Mouse (Mus musculus) kidney, embryonic 15.5 days (tissue): ENCODE results near the gene Gm853. TPM values are rescaled to one million over a fixed set of nuclear protein-coding genes. Genes with fewer than 3 reads are reported as not detected.
A peak's percentile ranks its signal among the peaks of the same experiment; 100 is the strongest.

Experiments
- ATAC-seq: fragments of 200-750 bp; cut with Nextera tagmentation; replicated peaks from 2 replicates; pipeline ENCODE4 v1.8.0; 2017; ENCODE audit warnings: moderate TSS enrichment; ENCODE audit not compliant: low FRiP score
- H3K27ac ChIP-seq: fragments of 300-500 bp; sonication (generic); 2 replicates; pipeline ENCODE4 v1.5.1; 2015; ENCODE audit warnings: mild to moderate bottlenecking, inconsistent platforms
- H3K27me3 ChIP-seq: fragments of 300-500 bp; sonication (generic); 2 replicates; pipeline ENCODE4 v1.6.1; 2015; ENCODE audit warnings: inconsistent platforms
- H3K36me3 ChIP-seq: fragments of 300-500 bp; sonication (generic); 2 replicates; pipeline ENCODE4 v1.6.1; 2015; ENCODE audit warnings: inconsistent platforms
- H3K4me1 ChIP-seq: fragments of 300-500 bp; sonication (generic); 2 replicates; pipeline ENCODE4 v1.6.1; 2015; ENCODE audit warnings: inconsistent platforms
- H3K4me2 ChIP-seq: fragments of 300-500 bp; sonication (generic); 2 replicates; pipeline ENCODE4 v1.6.1; 2015; ENCODE audit warnings: moderate library complexity, mild to moderate bottlenecking, inconsistent platforms
- H3K4me3 ChIP-seq: fragments of 300-500 bp; sonication (generic); replicated peaks from 2 replicates; pipeline ENCODE4 v1.5.1; 2015; ENCODE audit warnings: mild to moderate bottlenecking, inconsistent platforms
- H3K9ac ChIP-seq: fragments of 300-500 bp; sonication (generic); 2 replicates; pipeline ENCODE4 v1.6.1; 2015; ENCODE audit warnings: mild to moderate bottlenecking, inconsistent platforms
- H3K9me3 ChIP-seq: fragments of 300-500 bp; sonication (generic); replicated peaks from 2 replicates; pipeline ENCODE4 v1.6.1; 2016; ENCODE audit warnings: inconsistent platforms
- WGBS: fragments of 180-500 bp; shearing (Covaris S2); methylation state at CpG from one replicate; pipeline ENCODE4 v1.1.7; 2015; ENCODE audit warnings: mixed read lengths; 5-methylcytosine and 5-hydroxymethylcytosine counted together
- polyA plus RNA-seq: library from polyadenylated mRNA; unstranded; fragments of >200 nt; fragmentation: Nextera tagmentation; extraction: Ambion mirVana; gene quantifications from 2 replicates; pipeline ENCODE4 v1.2.1, GENCODE M21; 2015

Gene Gm853
- polyA plus RNA-seq, 1 experiment from 2014 or later: 0.26 TPM

DNA sequence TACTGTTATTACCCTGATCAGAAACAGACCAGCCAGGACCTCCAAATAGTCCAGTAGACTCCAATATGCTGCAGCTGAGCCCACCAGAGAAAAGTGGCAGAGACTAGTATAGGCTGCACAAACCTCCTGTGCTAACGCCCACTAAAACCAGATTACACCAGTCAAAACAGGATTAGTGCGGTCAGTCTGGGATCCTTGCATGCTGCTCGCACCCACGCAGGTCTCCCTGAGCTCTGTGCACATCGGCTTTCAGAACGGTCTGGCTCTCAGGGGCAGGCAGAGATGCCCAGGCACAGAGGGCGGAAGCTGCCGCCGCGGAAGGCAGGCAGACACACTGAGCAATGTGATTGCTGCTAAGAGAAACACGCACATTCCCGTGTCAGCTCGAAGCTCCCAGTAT is 39.2 kb downstream of the Gm853 start:
- H3K27me3 ChIP-seq: 0 out of 2 replicates have a peak, but pooled peaks cover 16% of the 10 kb centered on the region
- peaks cover 21% of the 10 kb centered on the region for H3K4me1 ChIP-seq
- no peak overlapping the region for H3K27ac ChIP-seq
- ATAC-seq: no peak
- WGBS: 82% methylated on average over 13 of the region's 13 CpGs
- H3K4me2 ChIP-seq: no peak overlapping the region
- no peaks in the 10 kb centered on the region for H3K9me3 ChIP-seq
- no peak overlapping the region for H3K9ac ChIP-seq
- no peaks in the 10 kb centered on the region for H3K36me3 ChIP-seq
- no peak overlapping the region for H3K4me3 ChIP-seq

DNA sequence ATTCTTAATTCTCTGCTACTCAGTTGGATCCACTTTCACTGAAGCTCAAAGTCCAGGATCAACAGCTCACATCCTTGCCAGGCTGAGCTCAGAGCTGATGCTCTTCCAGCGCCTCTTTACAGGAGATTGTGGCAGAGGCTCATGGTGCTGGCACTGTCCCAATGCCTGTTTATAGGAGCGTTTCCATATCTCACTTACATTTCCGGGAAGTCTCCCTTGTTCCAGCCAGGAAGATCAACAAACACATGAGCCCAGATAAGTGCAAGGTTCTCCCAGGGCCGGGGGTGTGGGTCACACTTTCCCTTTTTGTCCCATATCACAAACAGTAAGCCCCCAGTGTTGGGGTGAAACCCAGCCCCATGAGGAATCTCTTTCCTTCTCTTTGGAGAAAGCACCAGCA is 40.3 kb downstream of the Gm853 start:
- Histone ChIP-seq H3K4me2 (no peak overlapping the region), H3K9me3 (no peaks in the 10 kb centered on the region), H3K9ac (no peak overlapping the region), H3K27ac (0 out of 2 replicates have a peak overlapping the region, but pooled peaks have one; percentile 18), H3K4me1 (peaks cover 29% of the 10 kb centered on the region), H3K36me3 (no peaks in the 10 kb centered on the region), H3K27me3 (0 out of 2 replicates have a peak, but pooled peaks cover 16% of the 10 kb centered on the region), H3K4me3 (no peak overlapping the region)
- ATAC-seq: no peak
- WGBS: 55% methylated on average over 4 of the region's 4 CpGs

DNA sequence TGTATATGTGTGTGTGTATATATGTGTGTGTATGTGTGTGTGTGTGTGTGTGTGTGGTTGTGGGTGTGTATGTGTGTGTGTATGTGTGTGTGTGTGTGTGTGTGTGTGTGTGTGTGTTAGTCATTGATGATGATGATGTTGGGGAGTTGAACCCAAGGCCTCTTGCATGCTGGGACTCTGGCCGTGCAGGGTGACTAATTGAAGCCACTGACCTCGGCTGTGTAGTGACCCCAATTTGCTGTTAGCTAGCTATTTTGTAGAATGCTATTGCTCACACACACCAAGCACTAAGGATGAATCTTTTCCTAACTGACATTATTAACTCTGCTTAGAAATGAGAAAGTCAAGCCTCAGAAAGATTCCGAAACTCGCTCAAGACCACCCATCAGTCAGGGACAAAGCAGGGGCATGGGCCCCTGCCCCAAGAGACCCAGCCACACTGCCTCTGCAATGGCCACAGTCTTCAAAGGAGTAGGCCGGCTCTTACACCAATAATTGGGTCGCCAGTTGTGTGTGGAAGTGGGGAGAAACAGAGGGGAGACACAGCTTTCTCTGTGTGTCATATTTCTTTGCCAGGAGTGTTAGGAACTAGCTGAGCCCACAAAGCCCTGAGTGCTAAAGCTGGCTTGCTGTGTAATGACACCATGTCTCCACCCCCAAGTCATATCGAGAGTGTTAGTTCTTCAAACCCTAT is 41.1 kb downstream of the Gm853 start:
- Histone ChIP-seq H3K27me3 (0 out of 2 replicates have a peak, but pooled peaks cover 8% of the 10 kb centered on the region), H3K4me2 (no peak overlapping the region), H3K9me3 (no peaks in the 10 kb centered on the region), H3K4me3 (no peak overlapping the region), H3K4me1 (peaks cover 33% of the 10 kb centered on the region), H3K9ac (no peak overlapping the region), H3K27ac (no peak overlapping the region), H3K36me3 (no peaks in the 10 kb centered on the region)
- ATAC-seq: no peak
- 72% methylated on average over 7 of the region's 7 CpGs for WGBS

GRCm38 (mm10) chr4:130179876-130180275 is 42.3 kb downstream of the Gm853 start:
- no peak overlapping the region for H3K27ac ChIP-seq
- no peak overlapping the region for H3K4me3 ChIP-seq
- no peak overlapping the region for H3K9ac ChIP-seq
- no peaks in the 10 kb centered on the region for H3K9me3 ChIP-seq
- no peak overlapping the region for H3K4me2 ChIP-seq
- peaks cover 44% of the 10 kb centered on the region for H3K4me1 ChIP-seq
- no peaks in the 10 kb centered on the region for H3K36me3 ChIP-seq
- ATAC-seq: no peak
- H3K27me3 ChIP-seq: peaks cover 11% of the 10 kb centered on the region; the same call in 1 of the 2 replicates
- 88% methylated on average over 3 of the region's 3 CpGs for WGBS

- WGBS: 52% methylated on average over 7 of the region's 7 CpGs
- Histone ChIP-seq H3K9ac (no peak overlapping the region), H3K4me3 (no peak overlapping the region), H3K4me2 (no peak overlapping the region), H3K27me3 (peaks cover 24% of the 10 kb centered on the region), H3K27ac (peak overlapping the region; percentile 59), H3K9me3 (no peaks in the 10 kb centered on the region), H3K36me3 (no peaks in the 10 kb centered on the region), H3K4me1 (peaks cover 65% of the 10 kb centered on the region)
- ATAC-seq: no peak
These were observed 44.7 kb downstream of the Gm853 start for GRCm38 (mm10) chr4:130177536-130177935.

DNA sequence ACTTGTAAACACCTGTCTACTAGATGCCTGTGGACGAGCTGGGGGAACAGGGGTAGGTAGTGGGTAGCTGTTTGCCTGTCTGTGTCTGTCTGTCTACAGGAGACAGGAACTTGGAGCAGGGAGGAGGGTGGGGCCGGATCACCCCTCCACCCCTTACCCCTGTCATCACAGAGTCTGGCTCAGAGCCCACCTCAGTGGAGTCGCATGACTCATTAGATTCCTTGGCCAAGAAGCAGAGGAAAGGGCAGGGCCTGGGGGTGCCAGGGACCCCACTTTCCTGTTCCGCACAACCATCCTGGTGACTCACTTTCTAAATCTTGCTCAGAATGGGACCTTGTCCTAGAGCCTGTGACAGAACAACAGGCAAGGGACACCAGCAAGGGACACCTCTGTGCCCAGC is 45.1 kb downstream of the Gm853 start:
- no peaks in the 10 kb centered on the region for H3K36me3 ChIP-seq
- WGBS: 59% methylated on average over 4 of the region's 4 CpGs
- no peaks in the 10 kb centered on the region for H3K9me3 ChIP-seq
- no peak overlapping the region for H3K4me3 ChIP-seq
- H3K27ac ChIP-seq: peak overlapping the region; percentile 59
- no peak for ATAC-seq
- H3K9ac ChIP-seq: no peak overlapping the region
- peaks cover 67% of the 10 kb centered on the region for H3K4me1 ChIP-seq
- H3K27me3 ChIP-seq: peaks cover 24% of the 10 kb centered on the region
- H3K4me2 ChIP-seq: no peak overlapping the region

DNA sequence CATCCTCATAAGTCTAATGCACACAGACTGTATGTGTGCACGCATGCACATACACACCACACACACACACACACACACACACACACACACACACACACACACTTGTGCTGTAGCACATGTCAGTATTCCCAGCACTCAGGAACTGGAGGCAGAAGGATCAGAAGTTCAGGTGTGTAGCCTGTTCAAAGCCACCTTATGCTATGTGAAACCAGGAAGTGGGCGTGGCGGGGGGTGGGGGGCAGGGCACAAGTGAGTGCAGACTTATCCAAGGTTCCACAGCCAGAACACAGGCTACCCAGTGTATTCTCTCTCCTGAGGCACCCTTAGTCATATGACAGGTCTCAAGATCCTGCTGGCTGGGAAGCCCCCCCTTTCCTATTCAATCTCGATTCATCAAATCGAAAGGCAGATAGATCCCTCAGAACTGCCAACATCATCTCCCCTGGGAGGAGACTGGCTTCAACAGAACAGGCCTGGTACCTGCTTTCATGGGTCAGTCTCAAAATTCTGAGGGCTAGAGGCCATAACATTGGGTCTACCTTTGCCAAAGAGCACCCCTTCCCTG is 46.0 kb downstream of the Gm853 start:
- no peak overlapping the region for H3K4me2 ChIP-seq
- H3K9ac ChIP-seq: no peak overlapping the region
- no peaks in the 10 kb centered on the region for H3K9me3 ChIP-seq
- H3K4me1 ChIP-seq: peaks cover 70% of the 10 kb centered on the region
- ATAC-seq: no peak
- H3K27me3 ChIP-seq: peaks cover 21% of the 10 kb centered on the region
- no peak overlapping the region for H3K27ac ChIP-seq
- 70% methylated on average over 5 of the region's 5 CpGs for WGBS
- H3K4me3 ChIP-seq: no peak overlapping the region
- H3K36me3 ChIP-seq: no peaks in the 10 kb centered on the region

- H3K36me3 ChIP-seq: no peaks in the 10 kb centered on the region
- H3K4me2 ChIP-seq: peak within 1 kb of the TSS; percentile 70
- 3% methylated on average over 14 of the region's 14 CpGs for WGBS
- peak within 1 kb of the TSS; percentile 31; the same call in 1 of the 2 replicates for H3K9ac ChIP-seq
- H3K27me3 ChIP-seq: peaks cover 20% of the 10 kb centered on the region
- peak within 1 kb of the TSS; percentile 42 for H3K4me3 ChIP-seq
- H3K4me1 ChIP-seq: peaks cover 70% of the 10 kb centered on the region
- no peaks in the 10 kb centered on the region for H3K9me3 ChIP-seq
- H3K27ac ChIP-seq: peak within 1 kb of the TSS; percentile 45
- ATAC-seq: peak; percentile 23; the same call in 1 of the 2 replicates
These were observed 47.0 kb downstream of the Gm853 start, which contains the start of gene Tinagl1 for GRCm38 (mm10) chr4:130175072-130175711. Gene Tinagl1, minus strand, starts transcription at chr4:130175122.

DNA sequence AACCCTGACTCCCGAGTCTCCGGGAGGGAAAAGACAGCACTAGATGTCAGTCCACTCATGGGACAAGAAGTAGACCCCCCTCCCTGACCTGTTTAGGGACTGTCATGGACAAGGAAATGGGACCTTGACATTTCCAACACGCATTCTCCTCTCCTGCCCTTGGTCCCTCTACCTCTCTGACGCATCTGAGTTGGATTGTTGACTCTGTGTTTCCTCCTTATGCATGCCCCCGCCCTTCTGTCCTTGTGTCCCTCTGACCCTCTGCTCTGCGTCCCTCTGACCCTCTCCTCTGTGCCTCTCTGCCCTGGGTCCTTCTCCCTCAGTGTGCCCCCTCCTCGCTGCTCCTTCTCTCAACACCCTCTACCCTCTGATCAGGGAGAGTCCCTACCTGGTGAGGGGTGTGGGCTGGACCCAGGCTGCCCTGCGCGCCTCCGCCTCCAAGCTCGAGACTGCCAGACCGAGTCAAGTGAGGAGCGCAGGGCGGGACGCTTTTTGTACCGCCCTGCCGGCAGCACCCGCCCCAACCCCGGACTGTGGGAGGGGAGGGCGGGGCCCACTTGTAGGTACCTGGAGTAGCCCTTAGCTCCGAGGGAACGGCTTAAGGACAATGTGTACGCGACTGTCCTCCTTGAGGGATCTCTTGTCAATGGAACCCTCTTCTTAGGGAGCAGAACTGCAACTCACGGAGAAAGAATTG is 47.7 kb downstream of the Gm853 start:
- peak overlapping the region; percentile 70 for H3K4me2 ChIP-seq
- H3K9ac ChIP-seq: peak overlapping the region; percentile 31; the same call in 1 of the 2 replicates
- H3K4me1 ChIP-seq: peaks cover 75% of the 10 kb centered on the region
- no peaks in the 10 kb centered on the region for H3K9me3 ChIP-seq
- peak overlapping the region; percentile 42 for H3K4me3 ChIP-seq
- H3K27me3 ChIP-seq: peaks cover 16% of the 10 kb centered on the region
- H3K36me3 ChIP-seq: no peaks in the 10 kb centered on the region
- H3K27ac ChIP-seq: peak overlapping the region; percentile 45
- WGBS: 2% methylated on average over 25 of the region's 25 CpGs
- peak; percentile 58 for ATAC-seq

GRCm38 (mm10) chr4:130173911-130174311 is 48.3 kb downstream of the Gm853 start:
- Histone ChIP-seq H3K4me2 (peak overlapping the region; percentile 70), H3K9me3 (no peaks in the 10 kb centered on the region), H3K27ac (peak overlapping the region; percentile 45; the same call in 1 of the 2 replicates), H3K4me1 (peaks cover 81% of the 10 kb centered on the region), H3K36me3 (no peaks in the 10 kb centered on the region), H3K9ac (0 out of 2 replicates have a peak overlapping the region, but pooled peaks have one; percentile 5), H3K4me3 (peak overlapping the region; percentile 42), H3K27me3 (peaks cover 16% of the 10 kb centered on the region)
- no peak for ATAC-seq
- 43% methylated on average over 19 of the region's 19 CpGs for WGBS

DNA sequence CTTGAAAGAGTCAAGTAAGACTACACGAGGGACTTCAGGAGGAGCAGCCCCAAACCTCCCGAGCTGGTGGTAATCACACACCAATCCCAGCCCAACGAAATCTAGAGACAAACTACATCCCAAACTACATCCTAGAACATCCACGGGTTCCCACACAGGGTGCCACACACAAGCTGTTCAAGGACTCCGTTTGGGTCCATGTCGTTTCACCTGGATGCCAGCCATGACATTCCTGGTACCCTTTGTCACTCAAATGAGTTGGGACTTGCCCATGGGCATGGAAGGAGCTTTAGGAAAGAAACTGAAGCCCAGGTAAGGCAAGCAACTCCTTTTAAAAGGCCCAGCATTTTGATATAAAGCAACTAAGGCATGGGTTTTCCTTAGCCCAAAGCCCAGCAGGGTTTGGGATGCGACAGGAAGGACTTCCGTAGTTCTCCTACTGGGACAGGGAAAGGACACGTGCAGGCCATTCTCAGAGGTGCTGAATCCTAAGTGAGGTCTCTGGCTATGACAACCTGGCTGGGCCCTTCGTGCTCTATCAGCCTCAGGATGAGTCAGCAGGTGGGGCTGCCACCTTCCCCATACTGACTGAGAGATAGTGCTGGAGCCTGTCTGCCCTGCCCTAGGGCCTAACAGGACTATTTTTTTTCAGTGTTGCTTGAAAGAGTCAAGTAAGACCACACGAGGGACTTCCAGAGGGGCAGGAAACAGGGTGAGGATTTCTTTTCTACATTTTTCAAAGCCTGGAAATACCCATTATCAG is 49.0 kb downstream of the Gm853 start:
- Histone ChIP-seq H3K27ac (peak overlapping the region; percentile 81), H3K36me3 (no peaks in the 10 kb centered on the region), H3K9ac (no peak overlapping the region), H3K4me1 (peaks cover 87% of the 10 kb centered on the region), H3K4me2 (peak overlapping the region; percentile 70), H3K27me3 (peaks cover 16% of the 10 kb centered on the region), H3K4me3 (peak overlapping the region; percentile 42), H3K9me3 (no peaks in the 10 kb centered on the region)
- no peak for ATAC-seq
- WGBS: 65% methylated on average over 11 of the region's 11 CpGs
